Mouse (Mus musculus) stomach, postnatal 0 days (tissue): Measurements from ENCODE around the gene Nelfb.

ENCODE experiments used
- CTCF ChIP-seq: IDR thresholded peaks from 2 replicates; pipeline ENCODE4 v1.5.1; 2016; ENCODE audit warnings: antibody characterized with exemption, low read depth, mild to moderate bottlenecking, moderate library complexity
- EP300 ChIP-seq: optimal IDR thresholded peaks from 2 replicates; pipeline ENCODE3; 2016; ENCODE audit warnings: antibody characterized with exemption

GRCm38 (mm10) chr2:25225811-25226379, 14.6 kb upstream of the Nelfb start:
- TF ChIP-seq CTCF (no peak), EP300 (no peak)
